Mouse (Mus musculus) limb, embryonic 14.5 days (tissue): ENCODE data around the gene Coq8b. TPM values are rescaled to one million over a fixed set of nuclear protein-coding genes. Genes with fewer than 3 reads are reported as not detected.

Experiments
- ATAC-seq: fragments of 200-750 bp; cut with Nextera tagmentation; 2 replicates; pipeline ENCODE4 v1.8.0; 2017; ENCODE audit warnings: low read depth, moderate number of reproducible peaks, moderate TSS enrichment; ENCODE audit not compliant: low FRiP score
- DNase-seq: peaks from one replicate; pipeline ENCODE4 v3.0.0-alpha.2; 2015; ENCODE audit warnings: low spot score
- H3K27ac ChIP-seq: fragments of 300-500 bp; sonication (generic); replicated peaks from 2 replicates; pipeline ENCODE4 v1.5.1; 2014; ENCODE audit warnings: low read depth, mild to moderate bottlenecking, low read length, moderate library complexity, mixed read lengths
- H3K27me3 ChIP-seq: fragments of 300-500 bp; sonication (generic); 2 replicates; pipeline ENCODE4 v1.6.1; 2014; ENCODE audit warnings: low read length, mixed read lengths; ENCODE audit not compliant: control insufficient read depth, insufficient read depth
- H3K36me3 ChIP-seq: fragments of 300-500 bp; sonication (generic); 2 replicates; pipeline ENCODE4 v1.6.1; 2014; ENCODE audit warnings: mild to moderate bottlenecking, low read length, moderate library complexity, mixed read lengths; ENCODE audit not compliant: control insufficient read depth, insufficient read depth
- H3K4me1 ChIP-seq: fragments of 300-500 bp; sonication (generic); 2 replicates; pipeline ENCODE4 v1.6.1; 2014; ENCODE audit warnings: antibody characterized with exemption, low read length, mixed read lengths; ENCODE audit not compliant: control insufficient read depth, insufficient read depth
- H3K4me2 ChIP-seq: fragments of 300-500 bp; sonication (generic); replicated peaks from 2 replicates; pipeline ENCODE4 v1.6.1; 2014; ENCODE audit warnings: low read depth, mild to moderate bottlenecking, low read length, moderate library complexity; ENCODE audit not compliant: severe bottlenecking
- H3K4me3 ChIP-seq: fragments of 300-500 bp; sonication (generic); replicated peaks from 2 replicates; pipeline ENCODE4 v1.5.1; 2014; ENCODE audit warnings: low read length
- H3K9ac ChIP-seq: fragments of 300-500 bp; sonication (generic); 2 replicates; pipeline ENCODE4 v1.6.1; 2014; ENCODE audit warnings: mild to moderate bottlenecking, low read depth, low read length, moderate library complexity; ENCODE audit not compliant: severe bottlenecking
- H3K9me3 ChIP-seq: fragments of 300-500 bp; sonication (generic); 2 replicates; pipeline ENCODE4 v1.6.1; 2016; ENCODE audit warnings: low read length; ENCODE audit not compliant: control insufficient read depth
- POLR2A ChIP-seq: fragments of 200-500 bp; IDR thresholded peaks from 2 replicates; pipeline ENCODE4 v1.8.0; 2012; ENCODE audit warnings: inconsistent platforms, mild to moderate bottlenecking, moderate library complexity, borderline replicate concordance; ENCODE audit not compliant: insufficient read depth, insufficient read length; ENCODE audit errors: extremely low read depth
- WGBS: fragments of 180-500 bp; shearing (Covaris S2); extraction: QIAGEN DNeasy Blood & Tissue Kit; methylation state at CpG from one replicate; pipeline ENCODE4 v1.1.7; 2014; 5-methylcytosine and 5-hydroxymethylcytosine counted together
- polyA plus RNA-seq, 2 experiments: library from polyadenylated mRNA; depleted of rRNA in 1 of 2; stranded (reverse) in 1 of 2; unstranded in 1 of 2; fragments of >200 nt; fragmentation: Nextera tagmentation in 1 of 2; extraction: Ambion mirVana in 1 of 2; gene quantifications; 2 replicates each; pipeline versions ENCODE4 v1.2.1 to v1.2.3; 2012 to 2014

The Coq8b gene
- polyA plus RNA-seq, 2 experiments = 16.5 to 43.4 TPM

DNA sequence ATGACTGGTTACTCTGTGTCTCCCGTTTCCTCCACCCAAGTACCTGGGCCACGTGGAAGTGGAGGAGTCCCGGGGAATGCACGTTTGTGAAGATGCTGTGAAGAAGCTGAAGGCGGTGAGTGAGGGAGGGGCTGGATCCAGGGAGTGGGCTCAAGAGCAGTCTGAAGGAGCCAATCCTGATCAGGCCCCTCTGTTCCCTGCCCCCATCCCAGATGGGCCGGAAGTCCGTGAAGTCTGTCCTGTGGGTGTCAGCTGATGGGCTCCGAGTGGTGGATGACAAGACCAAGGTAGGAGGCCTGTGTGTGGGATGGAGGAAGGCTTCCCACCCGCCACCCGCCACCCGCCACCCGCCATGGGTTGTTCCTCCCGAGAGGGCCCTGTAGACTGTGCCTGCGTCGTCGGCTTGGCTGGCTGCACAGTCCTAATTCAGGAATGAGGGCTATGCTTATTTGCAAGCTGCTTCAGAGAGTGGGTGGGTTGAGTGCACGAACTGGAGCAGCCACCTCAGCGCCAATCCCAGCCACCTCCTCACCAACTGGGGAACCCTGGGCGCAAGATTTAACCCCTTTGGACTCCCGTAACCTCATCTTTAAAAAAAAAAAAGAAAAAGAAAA is 33.8 kb downstream of the Coq8b start:
- Histone ChIP-seq H3K4me1 (no peaks in the 10 kb centered on the region), H3K9ac (no peak overlapping the region), H3K27me3 (no peaks in the 10 kb centered on the region), H3K36me3 (peaks cover 93% of the 10 kb centered on the region), H3K4me3 (no peak overlapping the region), H3K9me3 (no peaks in the 10 kb centered on the region), H3K4me2 (no peak overlapping the region), H3K27ac (no peak overlapping the region)
- WGBS = 61% methylated on average over 20 of the region's 20 CpGs
- ATAC-seq = no peak
- no peak for DNase-seq
- TF ChIP-seq POLR2A = no peak

DNA sequence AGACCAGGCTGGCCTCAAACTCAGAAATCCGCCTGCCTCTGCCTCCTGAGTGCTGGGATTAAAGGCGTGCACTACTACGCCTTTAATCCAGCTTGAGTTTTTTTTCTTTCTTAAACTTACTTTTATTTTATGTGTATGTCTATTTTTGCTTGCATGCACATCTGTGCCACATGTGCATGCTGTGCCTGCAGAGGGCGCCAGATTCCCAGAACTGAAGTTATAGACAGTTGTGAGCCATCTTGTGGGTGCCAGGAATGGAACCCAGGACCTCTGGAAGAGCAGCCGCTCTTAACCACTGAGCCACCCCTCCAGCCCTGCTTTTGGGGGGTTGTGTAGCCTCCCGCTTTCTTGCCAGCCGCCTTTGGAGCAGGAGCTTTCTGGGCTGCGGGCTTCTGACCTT is 38.6 kb downstream of the Coq8b start:
- Histone ChIP-seq H3K36me3 (peaks cover 84% of the 10 kb centered on the region), H3K27ac (no peak overlapping the region), H3K4me1 (no peaks in the 10 kb centered on the region), H3K9me3 (no peaks in the 10 kb centered on the region), H3K27me3 (no peaks in the 10 kb centered on the region), H3K4me3 (no peak overlapping the region), H3K9ac (no peak overlapping the region), H3K4me2 (no peak overlapping the region)
- ATAC-seq (no peak), DNase-seq (no peak)
- 90% methylated on average over 8 of the region's 8 CpGs for WGBS
- no peak for TF ChIP-seq POLR2A

DNA sequence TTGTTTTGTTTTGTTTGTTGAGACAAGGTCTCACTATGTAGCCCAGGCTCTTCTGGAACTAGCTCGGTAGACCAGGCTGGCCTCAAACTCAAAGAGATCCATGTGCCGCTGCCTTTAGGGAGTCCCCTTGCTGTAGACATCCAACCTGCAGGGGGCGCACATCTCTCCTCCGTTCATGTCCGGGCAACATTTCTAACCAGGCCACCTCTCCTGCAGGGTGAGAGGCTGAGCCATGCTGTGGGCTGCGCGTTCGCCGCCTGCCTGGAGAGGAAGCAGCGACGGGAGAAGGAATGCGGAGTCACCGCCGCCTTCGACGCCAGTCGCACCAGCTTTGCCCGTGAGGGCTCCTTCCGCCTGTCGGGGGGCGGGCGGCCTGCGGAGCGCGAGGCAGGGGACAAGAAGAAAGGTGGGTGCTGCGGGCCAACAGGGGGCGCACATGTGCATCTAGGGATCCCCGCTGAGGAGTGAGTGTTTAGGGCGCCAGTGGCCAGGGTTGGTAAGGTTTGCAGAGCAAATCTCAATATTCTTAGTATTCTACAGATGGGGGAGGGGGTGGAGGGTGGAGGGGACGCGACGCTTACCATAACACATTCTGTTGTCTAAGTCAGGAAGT is 41.0 kb downstream of the Coq8b start:
- ATAC-seq = no peak; the same call in 1 of the 2 replicates

DNA sequence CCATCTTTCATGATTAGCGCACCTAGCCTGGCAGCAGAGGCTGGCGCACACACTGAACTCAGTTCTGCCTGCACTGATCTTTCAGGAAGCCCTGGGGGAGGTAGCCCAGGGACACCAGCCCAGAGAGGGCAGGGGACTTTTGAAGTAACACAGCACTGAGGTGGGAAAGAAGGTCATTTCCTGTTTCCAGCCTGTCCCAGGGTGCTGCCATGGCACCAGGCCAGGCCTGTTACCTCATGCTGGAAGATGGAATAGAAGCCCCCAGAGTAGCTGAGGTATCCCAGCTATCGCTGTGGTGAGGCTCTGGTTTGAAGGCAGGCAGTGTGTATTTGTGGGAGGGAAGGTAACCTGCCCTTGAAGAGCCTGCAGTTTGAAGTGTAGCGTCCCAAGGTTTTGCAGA is 42.1 kb downstream of the Coq8b start:
- no peak overlapping the region for H3K27ac ChIP-seq
- peaks cover 84% of the 10 kb centered on the region for H3K36me3 ChIP-seq
- H3K27me3 ChIP-seq = no peaks in the 10 kb centered on the region
- no peak for TF ChIP-seq POLR2A
- no peak overlapping the region for H3K9ac ChIP-seq
- no peak for ATAC-seq
- H3K4me1 ChIP-seq = no peaks in the 10 kb centered on the region
- H3K4me2 ChIP-seq = no peak overlapping the region
- no peaks in the 10 kb centered on the region for H3K9me3 ChIP-seq
- WGBS = 81% methylated on average over 4 of the region's 4 CpGs
- no peak overlapping the region for H3K4me3 ChIP-seq
- no peak for DNase-seq

More for the DNA sequence above, 41.0 kb downstream of the Coq8b start:
- no peak overlapping the region for H3K27ac ChIP-seq
- no peaks in the 10 kb centered on the region for H3K27me3 ChIP-seq
- WGBS = 50% methylated on average over 32 of the region's 32 CpGs
- H3K9me3 ChIP-seq = no peaks in the 10 kb centered on the region
- no peak overlapping the region for H3K9ac ChIP-seq
- H3K4me3 ChIP-seq = no peak overlapping the region
- peaks cover 85% of the 10 kb centered on the region for H3K36me3 ChIP-seq
- no peak for TF ChIP-seq POLR2A
- no peak overlapping the region for H3K4me2 ChIP-seq
- DNase-seq = no peak
- H3K4me1 ChIP-seq = no peaks in the 10 kb centered on the region

DNA sequence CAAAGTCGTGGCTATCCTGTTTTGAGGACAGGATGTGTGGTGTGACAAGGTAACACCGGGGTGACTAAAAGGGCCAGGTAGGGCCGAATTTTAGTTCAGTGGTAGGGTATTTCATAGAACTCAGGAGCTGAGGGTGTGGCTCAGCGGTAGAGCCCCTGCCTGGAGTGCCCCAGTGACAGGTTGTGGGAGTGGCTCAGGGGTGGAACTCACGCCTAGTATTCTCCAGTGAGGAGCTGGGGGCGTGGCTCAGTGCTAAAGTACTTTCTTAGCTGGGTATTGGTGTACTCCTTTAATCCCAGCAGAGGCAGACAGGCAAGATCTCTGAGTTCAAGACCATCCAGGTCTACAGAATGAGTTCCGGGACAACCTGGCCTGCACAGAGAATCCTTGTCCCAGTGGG is 43.2 kb downstream of the Coq8b start:
- Histone ChIP-seq H3K4me2 (no peak overlapping the region), H3K4me3 (no peak overlapping the region), H3K9me3 (no peaks in the 10 kb centered on the region), H3K4me1 (no peaks in the 10 kb centered on the region), H3K27ac (no peak overlapping the region), H3K9ac (no peak overlapping the region), H3K36me3 (peaks cover 85% of the 10 kb centered on the region), H3K27me3 (no peaks in the 10 kb centered on the region)
- DNase-seq (no peak), ATAC-seq (no peak)
- 47% methylated on average over 7 of the region's 7 CpGs for WGBS
- TF ChIP-seq POLR2A = no peak
